13 mouse cellular contexts compared by ENCODE assay signal in genomic region chr19:13818827-13819226, GRCm38 (mm10). TPM values are rescaled to one million over a fixed set of nuclear protein-coding genes. Genes with fewer than 3 reads are reported as not detected.
DNase-seq lines count a peak whose midpoint lies in the region; ATAC-seq and TF ChIP-seq lines count a peak whose summit lies in the region.
"Had no signal": no experiment of that assay in that cellular context is flagged by ENCODE, and none has a peak within 500 bp of the region (broad histone marks: within the 10 kb centered on the region; RNA-seq: fewer than 3 reads in every experiment).

No protein-coding gene starts in this region.

- no peak for TF ChIP-seq EP300 in MEL (IDR thresholded peaks at IDR 0.05; ENCODE audit: low read depth in 1 of 2, low read length in 2 of 2)

- peak; percentile 87 for TF ChIP-seq RAD21 in MEL (IDR thresholded peaks at IDR 0.05; ENCODE audit: low read depth, low read length)

- H3K36me3 ChIP-seq in MEL (ENCODE audit: control insufficient read depth in 1 of 2, insufficient read depth in 2 of 2, low read length in 2 of 2), result peaks cover 0 to 6% of the 10 kb centered on the region in 2 experiments; a peak in 2 of 4 replicates
- H3K36me3 ChIP-seq in hindbrain, postnatal 0 days (ENCODE audit: insufficient read depth, low read length), result no peaks in the 10 kb centered on the region
- H3K36me3 ChIP-seq: heart, embryonic 13.5 days; neural tube, embryonic 13.5 days had no signal

- H3K27me3 ChIP-seq in MEL (ENCODE audit: control insufficient read depth in 1 of 2, insufficient read depth in 2 of 2, low read length in 2 of 2), result no peaks in the 10 kb centered on the region
- no peaks in the 10 kb centered on the region for H3K27me3 ChIP-seq in hindbrain, postnatal 0 days (ENCODE audit: insufficient read depth, low read length)
- H3K27me3 ChIP-seq: heart, embryonic 13.5 days; neural tube, embryonic 13.5 days had no signal

- H3K4me3 ChIP-seq in MEL (ENCODE audit: control insufficient read depth in 1 of 2, insufficient read depth in 1 of 2, low read depth in 2 of 2, low read length in 2 of 2), result no peak overlapping the region
- H3K4me3 ChIP-seq in hindbrain, postnatal 0 days (ENCODE audit: low read length), result no peak overlapping the region
- H3K4me3 ChIP-seq: heart, embryonic 13.5 days; neural tube, embryonic 13.5 days had no signal

- H3K9ac ChIP-seq in MEL (ENCODE audit: control insufficient read depth, low read depth, low read length, poor library complexity, severe bottlenecking), result no peak overlapping the region
- H3K9ac ChIP-seq in hindbrain, postnatal 0 days (replicated peaks; ENCODE audit: low read length), result no peak overlapping the region
- H3K9ac ChIP-seq: heart, embryonic 13.5 days; neural tube, embryonic 13.5 days had no signal

- peak in 2 of 3 experiments; percentile 38 to 73; a peak in 3 of 6 replicates for TF ChIP-seq CTCF in MEL (IDR thresholded peaks at IDR 0.05 in 2 of 3, conservative IDR thresholded peaks at IDR 0.05 in 1 of 3; ENCODE audit: control insufficient read depth in 1 of 3, insufficient read depth in 1 of 3, low read depth in 2 of 3, low read length in 3 of 3, poor library complexity in 1 of 3, severe bottlenecking in 1 of 3)
- peak; percentile 72 for TF ChIP-seq CTCF in hindbrain, postnatal 0 days (IDR thresholded peaks at IDR 0.05; ENCODE audit: low read depth)

- peak; percentile 58; the same call in 1 of the 2 replicates for ATAC-seq in hindbrain, postnatal 0 days

- no peaks in the 10 kb centered on the region for H3K9me3 ChIP-seq in MEL (replicated peaks; ENCODE audit: insufficient read depth, low read length)
- no peaks in the 10 kb centered on the region for H3K9me3 ChIP-seq in hindbrain, postnatal 0 days (ENCODE audit: low read length)
- H3K9me3 ChIP-seq: heart, embryonic 13.5 days; neural tube, embryonic 13.5 days had no signal

- WGBS in hindbrain, postnatal 0 days, result 32% methylated on average over 5 of the region's 5 CpGs

- no peak overlapping the region for H3K27ac ChIP-seq in MEL (ENCODE audit: control insufficient read depth, low read depth, low read length)
- H3K27ac ChIP-seq in hindbrain, postnatal 0 days, result no peak overlapping the region
- H3K27ac ChIP-seq: heart, embryonic 13.5 days; neural tube, embryonic 13.5 days had no signal

- DNase-seq in cerebellum, postnatal 14 days, result peak; percentile 28 to 34
- no peak for DNase-seq in cerebellum, adult 11 months
- peak; percentile 2 to 35 for DNase-seq in left cerebral cortex, postnatal 25 days (ENCODE audit: low spot score in 2 of 2)
- no peak for DNase-seq in left cerebral cortex, postnatal 36 days (ENCODE audit: low spot score in 2 of 2)
- peak; percentile 69 for DNase-seq in MEL (ENCODE audit: low read depth, low spot score)
- DNase-seq in hindbrain, postnatal 0 days (ENCODE audit: low spot score), result peak; percentile 63
- DNase-seq in adrenal gland, postnatal 25 days, result no peak
- no peak for DNase-seq in frontal cortex, postnatal 10 days (ENCODE audit: low spot score in 2 of 2)
- DNase-seq: kidney, postnatal 36 days had no signal

- H3K4me1 ChIP-seq in MEL (ENCODE audit: control insufficient read depth in 1 of 2, insufficient read depth in 2 of 2, low read length in 2 of 2), result peaks cover 4 to 5% of the 10 kb centered on the region in 2 experiments
- no peaks in the 10 kb centered on the region for H3K4me1 ChIP-seq in hindbrain, postnatal 0 days (ENCODE audit: insufficient read depth, low read length)
- H3K4me1 ChIP-seq: heart, embryonic 13.5 days; neural tube, embryonic 13.5 days had no signal

- H3K79me2 ChIP-seq in MEL (ENCODE audit: control insufficient read depth, insufficient read depth, low read length, poor library complexity), result no peaks in the 10 kb centered on the region

- intact Hi-C loops in left cerebral cortex, postnatal 25 days (cut with DNase I), result loop anchor here (5.0 kb wide), 1 partner anchor 1302 kb away; no protein-coding TSS in a partner anchor
- intact Hi-C loops in left cerebral cortex, postnatal 36 days (cut with DNase I), result no loop called here

- no peak for TF ChIP-seq POLR2A in MEL (IDR thresholded peaks at IDR 0.05; ENCODE audit: control insufficient read depth in 1 of 2, insufficient read depth in 1 of 2, low read depth in 1 of 2, low read length in 2 of 2, poor library complexity in 1 of 2)

- H3K4me2 ChIP-seq in hindbrain, postnatal 0 days (ENCODE audit: low read depth, low read length), result no peak overlapping the region
- H3K4me2 ChIP-seq: heart, embryonic 13.5 days; neural tube, embryonic 13.5 days had no signal

TF ChIP-seq in MEL, 35 proteins besides CTCF, POLR2A, EP300 and RAD21:
- TF ChIP-seq ZC3H11A (IDR thresholded peaks at IDR 0.05; ENCODE audit: low read depth, low read length) (peak; percentile 43), SMC3 (IDR thresholded peaks at IDR 0.05; ENCODE audit: low read depth, low read length) (peak; percentile 67), ELF1 (IDR thresholded peaks at IDR 0.05; ENCODE audit: low read depth, low read length) (no peak)

RNA-seq across cellular contexts. Expression of gene Olfr1499, which starts 0.4 kb away (rescaled TPM):
- not detected for total RNA-seq in left cerebral cortex, postnatal 25 days (2021)
- total RNA-seq in left cerebral cortex, postnatal 36 days (2021), result not detected
- total RNA-seq in MEL (2012; rRNA removed), result not detected in 2 replicates
- not detected for polyA plus RNA-seq in MEL (2012; ENCODE audit: insufficient read depth in 1 of 2, insufficient read length in 2 of 2, low read depth in 1 of 2, low replicate concordance in 2 of 2, missing spikeins in 1 of 2)
- total RNA-seq in hindbrain, postnatal 0 days (2014; rRNA removed), result not detected in 2 replicates
- polyA plus RNA-seq in hindbrain, postnatal 0 days (2015; fragmentation: Nextera tagmentation; extraction: Ambion mirVana), result not detected in 2 replicates
- total RNA-seq in adrenal gland, postnatal 25 days (2021), result not detected in 2 replicates
- polyA plus RNA-seq: heart, embryonic 13.5 days; lung, embryonic 16.5 days; neural tube, embryonic 13.5 days; stomach, embryonic 14.5 days had no signal

RNA-seq across cellular contexts. Expression of gene Olfr1500, which starts 11.5 kb away (rescaled TPM):
- not detected for total RNA-seq in left cerebral cortex, postnatal 25 days (2021)
- not detected for total RNA-seq in left cerebral cortex, postnatal 36 days (2021)
- not detected in 2 replicates for total RNA-seq in MEL (2012; rRNA removed)
- polyA plus RNA-seq in MEL (2012; ENCODE audit: insufficient read depth in 1 of 2, insufficient read length in 2 of 2, low read depth in 1 of 2, low replicate concordance in 2 of 2, missing spikeins in 1 of 2), result not detected
- total RNA-seq in hindbrain, postnatal 0 days (2014; rRNA removed), result not detected in 2 replicates
- not detected in 2 replicates for polyA plus RNA-seq in hindbrain, postnatal 0 days (2015; fragmentation: Nextera tagmentation; extraction: Ambion mirVana)
- not detected in 2 replicates for total RNA-seq in adrenal gland, postnatal 25 days (2021)
- polyA plus RNA-seq: heart, embryonic 13.5 days; lung, embryonic 16.5 days; neural tube, embryonic 13.5 days; stomach, embryonic 14.5 days had no signal

RNA-seq across cellular contexts. Expression of gene Olfr1497, which starts 20.8 kb away (rescaled TPM):
- not detected for total RNA-seq in left cerebral cortex, postnatal 25 days (2021)
- total RNA-seq in left cerebral cortex, postnatal 36 days (2021), result not detected
- not detected in 2 replicates for total RNA-seq in MEL (2012; rRNA removed)
- not detected for polyA plus RNA-seq in MEL (2012; ENCODE audit: insufficient read depth in 1 of 2, insufficient read length in 2 of 2, low read depth in 1 of 2, low replicate concordance in 2 of 2, missing spikeins in 1 of 2)
- total RNA-seq in hindbrain, postnatal 0 days (2014; rRNA removed), result not detected in 2 replicates
- polyA plus RNA-seq in hindbrain, postnatal 0 days (2015; fragmentation: Nextera tagmentation; extraction: Ambion mirVana), result not detected in 2 replicates
- total RNA-seq in adrenal gland, postnatal 25 days (2021), result not detected in 2 replicates
- polyA plus RNA-seq: heart, embryonic 13.5 days; lung, embryonic 16.5 days; neural tube, embryonic 13.5 days; stomach, embryonic 14.5 days had no signal

RNA-seq across cellular contexts. Expression of gene Olfr1501, which starts 31.7 kb away (rescaled TPM):
- total RNA-seq in left cerebral cortex, postnatal 25 days (2021), result not detected
- total RNA-seq in left cerebral cortex, postnatal 36 days (2021), result not detected
- total RNA-seq in MEL (2012; rRNA removed), result not detected in 2 replicates
- not detected for polyA plus RNA-seq in MEL (2012; ENCODE audit: insufficient read depth in 1 of 2, insufficient read length in 2 of 2, low read depth in 1 of 2, low replicate concordance in 2 of 2, missing spikeins in 1 of 2)
- not detected in 2 replicates for total RNA-seq in hindbrain, postnatal 0 days (2014; rRNA removed)
- polyA plus RNA-seq in hindbrain, postnatal 0 days (2015; fragmentation: Nextera tagmentation; extraction: Ambion mirVana), result not detected in 2 replicates
- total RNA-seq in adrenal gland, postnatal 25 days (2021), result not detected in 2 replicates
- polyA plus RNA-seq: heart, embryonic 13.5 days; lung, embryonic 16.5 days; neural tube, embryonic 13.5 days; stomach, embryonic 14.5 days had no signal

RNA-seq across cellular contexts. Expression of gene Olfr1496, which starts 41.1 kb away (rescaled TPM):
- not detected for total RNA-seq in left cerebral cortex, postnatal 25 days (2021)
- total RNA-seq in left cerebral cortex, postnatal 36 days (2021), result not detected
- total RNA-seq in MEL (2012; rRNA removed), result not detected in 2 replicates
- not detected for polyA plus RNA-seq in MEL (2012; ENCODE audit: insufficient read depth in 1 of 2, insufficient read length in 2 of 2, low read depth in 1 of 2, low replicate concordance in 2 of 2, missing spikeins in 1 of 2)
- not detected in 2 replicates for total RNA-seq in hindbrain, postnatal 0 days (2014; rRNA removed)
- not detected in 2 replicates for polyA plus RNA-seq in hindbrain, postnatal 0 days (2015; fragmentation: Nextera tagmentation; extraction: Ambion mirVana)
- not detected in 2 replicates for total RNA-seq in adrenal gland, postnatal 25 days (2021)
- polyA plus RNA-seq: heart, embryonic 13.5 days; lung, embryonic 16.5 days; neural tube, embryonic 13.5 days; stomach, embryonic 14.5 days had no signal

Comparison
In these comparisons a context has a peak if more than half of its experiments do, and no peak if none do; other contexts are left out.
1. DNase-seq: peak in cerebellum, postnatal 14 days (2 of 2), left cerebral cortex, postnatal 25 days (2 of 2), MEL (single experiment) and hindbrain, postnatal 0 days (single experiment); none in cerebellum, adult 11 months (single experiment), left cerebral cortex, postnatal 36 days (0 of 2), adrenal gland, postnatal 25 days (single experiment) and frontal cortex, postnatal 10 days (0 of 2).